Mouse (Mus musculus): ENCODE results near the gene Polr3e.

- TF ChIP-seq CTCF (IDR thresholded peaks at IDR 0.05; ENCODE audit: borderline replicate concordance, insufficient read depth, low read length) = no peak
- TF ChIP-seq POLR2A (IDR thresholded peaks at IDR 0.05; ENCODE audit: low read depth, low read length) = no peak
Measured at GRCm38 (mm10) chr7:120883523-120884290, 33.8 kb upstream of the Polr3e start.
